Mouse (Mus musculus) limb, embryonic 13.5 days (tissue): ENCODE measurements around the gene AA467197. TPM values are rescaled to one million over a fixed set of nuclear protein-coding genes. Genes with fewer than 3 reads are reported as not detected.
A peak's percentile ranks its signal among the peaks of the same experiment; 100 is the strongest.

Source experiments
- ATAC-seq: fragments of 200-750 bp; cut with Nextera tagmentation; 2 replicates; pipeline ENCODE4 v1.8.0; 2017; ENCODE audit warnings: low read depth, moderate number of reproducible peaks, moderate TSS enrichment; ENCODE audit not compliant: low FRiP score
- H3K27ac ChIP-seq: fragments of 300-500 bp; sonication (generic); 2 replicates; pipeline ENCODE4 v1.5.1; 2015; ENCODE audit warnings: inconsistent platforms, mild to moderate bottlenecking, moderate library complexity
- H3K27me3 ChIP-seq: fragments of 300-500 bp; sonication (generic); 2 replicates; pipeline ENCODE4 v1.6.1; 2015; ENCODE audit warnings: mild to moderate bottlenecking, inconsistent platforms
- H3K36me3 ChIP-seq: fragments of 300-500 bp; sonication (generic); 2 replicates; pipeline ENCODE4 v1.6.1; 2015; ENCODE audit warnings: inconsistent platforms, mild to moderate bottlenecking, moderate library complexity
- H3K4me1 ChIP-seq: fragments of 300-500 bp; sonication (generic); 2 replicates; pipeline ENCODE4 v1.6.1; 2015; ENCODE audit warnings: inconsistent platforms
- H3K4me2 ChIP-seq: fragments of 300-500 bp; sonication (generic); replicated peaks from 2 replicates; pipeline ENCODE4 v1.6.1; 2015; ENCODE audit warnings: inconsistent platforms, mild to moderate bottlenecking, moderate library complexity
- H3K4me3 ChIP-seq: fragments of 300-500 bp; sonication (generic); 2 replicates; pipeline ENCODE4 v1.5.1; 2015; ENCODE audit warnings: moderate library complexity, mild to moderate bottlenecking, inconsistent platforms
- H3K9ac ChIP-seq: fragments of 300-500 bp; sonication (generic); 2 replicates; pipeline ENCODE4 v1.6.1; 2015; ENCODE audit warnings: mild to moderate bottlenecking, inconsistent platforms
- H3K9me3 ChIP-seq: fragments of 300-500 bp; sonication (generic); 2 replicates; pipeline ENCODE4 v1.6.1; 2016; ENCODE audit warnings: inconsistent platforms
- whole genome bisulfite sequencing: fragments of 180-500 bp; shearing (Covaris S2); methylation state at CpG from one replicate; pipeline ENCODE4 v1.1.7; 2015; 5-methylcytosine and 5-hydroxymethylcytosine counted together
- polyA plus RNA-seq: library from polyadenylated mRNA; unstranded; fragments of >200 nt; fragmentation: Nextera tagmentation; extraction: Ambion mirVana; gene quantifications from 2 replicates; pipeline ENCODE4 v1.2.1, GENCODE M21; 2015

AA467197 gene
- 0.62 TPM in 1 of 2 replicates, not detected in the other for polyA plus RNA-seq

DNA sequence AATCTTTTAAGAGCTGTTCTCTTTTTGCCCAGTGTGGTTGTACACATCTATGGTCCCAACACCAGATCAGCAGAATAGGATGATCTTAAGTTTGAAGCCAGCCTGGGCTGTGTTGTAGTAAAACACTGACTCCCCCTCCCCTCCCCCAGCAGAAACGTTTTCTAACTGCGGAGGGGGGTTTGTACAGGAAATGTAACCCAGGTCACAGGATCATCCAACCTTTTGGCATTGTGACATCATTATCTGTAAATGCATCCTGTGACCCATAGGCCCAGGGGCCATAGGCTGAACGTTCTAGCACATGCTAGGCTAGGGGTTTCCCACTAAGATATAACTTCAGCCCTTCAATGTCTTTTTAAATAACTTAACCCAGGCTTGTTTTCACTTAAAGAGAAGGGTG, at the start of gene AA467197:
AA467197 (plus strand) TSS at position 301 of the 400 bp plus-strand sequence.
- Histone ChIP-seq H3K27ac (no peak within 1 kb of the TSS), H3K4me1 (peaks cover 2% of the 10 kb centered on the region; the same call in 1 of the 2 replicates), H3K9ac (peak within 1 kb of the TSS; percentile 54), H3K4me3 (peak within 1 kb of the TSS; percentile 44), H3K36me3 (peaks cover 20% of the 10 kb centered on the region), H3K27me3 (peaks cover 26% of the 10 kb centered on the region), H3K4me2 (peak within 1 kb of the TSS; percentile 74), H3K9me3 (no peaks in the 10 kb centered on the region)
- ATAC-seq = no peak
- 47% methylated on average over 3 of the region's 3 CpGs for WGBS

DNA sequence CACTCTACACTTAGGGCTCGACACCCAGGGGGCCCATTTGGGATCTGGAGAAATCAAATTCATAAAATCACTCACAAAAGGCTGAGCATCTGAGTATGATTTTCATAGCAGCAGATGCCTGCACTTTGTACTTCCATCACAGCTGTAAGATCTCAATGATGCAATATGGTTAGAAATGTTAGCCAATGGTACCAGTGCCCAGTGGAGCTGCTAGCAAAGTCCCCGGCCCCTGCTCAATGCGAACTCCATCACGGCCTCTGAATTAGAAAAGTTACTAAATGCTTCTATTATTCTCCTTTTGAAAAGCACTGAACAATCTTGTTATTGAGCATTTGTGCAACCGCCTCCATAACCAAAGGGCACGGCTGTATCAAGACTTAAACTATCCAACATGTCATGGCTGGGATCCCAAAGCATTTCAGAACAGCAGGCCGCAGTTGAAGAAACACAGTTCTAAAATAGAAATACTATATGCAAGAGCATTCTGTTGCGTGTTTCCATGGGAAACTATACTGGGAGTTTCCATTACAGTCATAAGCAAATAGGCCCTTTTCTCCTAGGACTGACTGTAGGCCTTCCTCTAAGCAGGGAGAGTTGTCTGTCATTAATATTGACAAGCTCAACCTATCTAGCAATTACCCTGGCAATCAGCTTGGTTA, 48.8 kb upstream of the AA467197 start:
- Histone ChIP-seq H3K4me3 (no peak overlapping the region), H3K27me3 (no peaks in the 10 kb centered on the region), H3K27ac (no peak overlapping the region), H3K9ac (no peak overlapping the region), H3K4me2 (no peak overlapping the region), H3K36me3 (no peaks in the 10 kb centered on the region), H3K9me3 (no peaks in the 10 kb centered on the region), H3K4me1 (no peaks in the 10 kb centered on the region)
- WGBS = 82% methylated on average over 8 of the region's 8 CpGs
- no peak for ATAC-seq

DNA sequence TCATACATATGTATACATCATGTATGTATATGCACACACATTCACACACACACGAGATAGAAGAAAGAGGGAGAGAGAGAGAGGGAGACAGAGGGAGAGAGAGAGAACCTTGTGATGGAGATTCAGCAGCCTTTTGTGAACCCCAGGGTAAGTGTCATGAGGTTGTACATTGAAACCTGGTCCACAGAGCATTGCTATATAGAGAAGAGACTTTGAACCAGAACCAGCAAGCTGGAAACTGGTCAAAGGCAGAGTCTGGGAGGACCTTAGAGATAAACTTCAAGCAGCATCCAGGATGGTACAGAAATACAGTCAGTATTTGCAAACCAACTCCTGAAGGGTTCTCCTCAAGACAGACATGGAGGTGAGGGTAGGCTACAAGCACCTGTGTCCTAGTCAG, 46.4 kb upstream of the AA467197 start:
- no peak for ATAC-seq
- Histone ChIP-seq H3K9ac (no peak overlapping the region), H3K9me3 (no peaks in the 10 kb centered on the region), H3K4me3 (no peak overlapping the region), H3K27me3 (no peaks in the 10 kb centered on the region), H3K36me3 (no peaks in the 10 kb centered on the region), H3K27ac (no peak overlapping the region), H3K4me1 (no peaks in the 10 kb centered on the region), H3K4me2 (no peak overlapping the region)
- WGBS = 59% methylated on average over 1 of the region's 1 CpGs

DNA sequence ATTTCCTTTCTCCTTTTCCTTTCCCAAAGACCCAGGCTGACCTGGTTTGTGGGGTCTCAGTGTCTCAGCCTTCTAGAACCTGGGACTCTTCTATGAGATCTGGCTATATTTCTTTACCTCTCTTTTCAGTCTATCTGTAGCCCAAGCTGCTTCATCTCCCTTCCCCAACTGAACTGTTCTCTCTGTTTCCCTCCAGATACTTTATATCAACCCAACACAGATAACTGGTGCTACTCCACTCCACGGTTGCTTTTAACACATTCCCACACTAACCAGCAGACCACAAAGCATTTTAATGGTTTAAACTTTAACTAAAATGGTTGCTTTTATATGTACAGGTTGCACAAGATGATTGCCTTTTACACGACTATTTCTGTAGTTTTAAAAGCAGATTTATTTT, 45.6 kb upstream of the AA467197 start:
- no peak for ATAC-seq
- WGBS = 57% methylated on average over 2 of the region's 2 CpGs
- no peak overlapping the region for H3K4me2 ChIP-seq
- H3K4me3 ChIP-seq = no peak overlapping the region
- no peak overlapping the region for H3K9ac ChIP-seq
- H3K36me3 ChIP-seq = no peaks in the 10 kb centered on the region
- H3K27ac ChIP-seq = no peak overlapping the region
- H3K9me3 ChIP-seq = no peaks in the 10 kb centered on the region
- no peaks in the 10 kb centered on the region for H3K27me3 ChIP-seq
- H3K4me1 ChIP-seq = no peaks in the 10 kb centered on the region

DNA sequence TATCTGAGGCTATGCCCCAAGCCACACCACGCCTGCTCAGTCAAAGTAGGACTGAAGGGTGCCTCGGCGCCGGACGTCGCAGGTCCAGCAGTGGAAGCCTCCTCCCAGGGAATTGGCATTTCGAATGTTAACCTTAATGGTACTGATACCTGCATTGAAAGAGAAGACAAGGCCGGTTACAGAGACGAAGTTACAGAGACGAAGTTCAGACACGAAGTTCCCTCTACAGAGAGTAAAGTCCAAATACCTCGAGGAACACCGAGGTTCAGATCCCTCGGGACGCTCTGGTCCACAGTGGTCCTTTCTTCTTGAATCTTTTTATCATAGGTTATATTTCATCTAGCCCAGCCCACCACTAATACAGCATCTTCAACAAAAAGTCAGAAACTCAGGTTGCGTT, 41.3 kb upstream of the AA467197 start:
- Histone ChIP-seq H3K36me3 (no peaks in the 10 kb centered on the region), H3K4me2 (no peak overlapping the region), H3K27ac (no peak overlapping the region), H3K9ac (no peak overlapping the region), H3K4me1 (no peaks in the 10 kb centered on the region), H3K27me3 (no peaks in the 10 kb centered on the region), H3K4me3 (no peak overlapping the region), H3K9me3 (no peaks in the 10 kb centered on the region)
- 91% methylated on average over 16 of the region's 16 CpGs for WGBS
- no peak for ATAC-seq

DNA sequence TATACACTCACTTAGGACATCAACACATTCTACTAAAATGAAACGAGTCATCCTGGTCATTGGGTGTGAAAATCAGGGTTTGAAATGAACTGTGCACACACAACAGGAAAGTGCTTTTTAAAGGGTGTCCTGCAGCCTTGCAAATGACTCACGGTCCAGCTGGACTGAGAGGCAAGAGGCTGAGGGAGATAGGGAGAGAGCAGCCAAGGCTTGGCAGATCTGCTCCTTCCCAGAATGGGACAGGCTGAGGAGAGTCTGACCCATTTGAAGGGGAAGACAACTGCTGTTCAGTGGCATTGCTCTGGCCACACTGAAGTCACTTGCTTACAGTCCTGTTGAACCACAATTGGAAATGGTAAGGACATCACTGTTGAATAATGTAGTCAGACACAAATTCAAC, 37.0 kb upstream of the AA467197 start:
- WGBS = 73% methylated on average over 2 of the region's 2 CpGs
- H3K4me1 ChIP-seq = no peaks in the 10 kb centered on the region
- no peak overlapping the region for H3K4me2 ChIP-seq
- no peaks in the 10 kb centered on the region for H3K9me3 ChIP-seq
- H3K4me3 ChIP-seq = no peak overlapping the region
- H3K36me3 ChIP-seq = no peaks in the 10 kb centered on the region
- H3K27me3 ChIP-seq = no peaks in the 10 kb centered on the region
- no peak overlapping the region for H3K27ac ChIP-seq
- no peak for ATAC-seq
- H3K9ac ChIP-seq = no peak overlapping the region

DNA sequence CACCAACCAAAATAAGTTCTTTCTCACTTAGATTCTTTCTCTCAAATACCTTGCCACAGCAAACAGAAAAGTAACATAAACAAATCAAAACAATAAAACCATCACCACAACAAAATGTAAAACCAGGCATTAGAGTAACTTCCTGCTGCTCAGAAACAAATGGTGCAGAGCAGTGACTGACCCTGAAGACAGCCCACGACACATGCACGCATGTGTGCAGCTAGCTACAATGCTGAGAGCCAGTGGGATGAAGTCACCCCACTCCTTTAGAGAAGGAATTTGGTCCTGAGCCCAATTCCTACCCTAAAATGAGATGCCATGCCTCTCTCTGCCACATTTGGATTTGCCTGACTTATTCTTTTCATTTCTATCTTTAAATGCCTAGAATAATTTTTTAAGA, 35.4 kb upstream of the AA467197 start:
- no peak overlapping the region for H3K27ac ChIP-seq
- H3K9me3 ChIP-seq = no peaks in the 10 kb centered on the region
- no peaks in the 10 kb centered on the region for H3K27me3 ChIP-seq
- WGBS = 78% methylated on average over 2 of the region's 2 CpGs
- no peak overlapping the region for H3K4me2 ChIP-seq
- H3K4me3 ChIP-seq = no peak overlapping the region
- H3K4me1 ChIP-seq = no peaks in the 10 kb centered on the region
- ATAC-seq = no peak
- H3K9ac ChIP-seq = no peak overlapping the region
- H3K36me3 ChIP-seq = no peaks in the 10 kb centered on the region

DNA sequence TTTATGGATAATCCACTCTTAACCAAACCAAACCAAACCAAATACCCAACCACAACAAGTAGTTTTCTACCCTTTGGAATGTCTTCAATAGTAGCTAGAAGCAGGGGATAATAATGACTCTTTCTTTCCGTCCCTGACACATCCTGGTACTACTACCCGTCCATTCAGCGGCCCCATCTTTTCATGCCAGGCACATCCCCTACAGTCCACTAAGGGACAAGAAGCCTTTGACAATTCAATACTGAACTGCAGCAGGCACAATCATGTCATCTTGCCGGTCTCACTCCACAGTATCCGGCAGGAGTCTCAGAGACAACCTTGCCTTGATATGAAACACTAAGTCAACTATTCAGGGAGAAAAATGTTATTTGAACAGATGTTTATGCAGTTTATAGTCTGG, 31.0 kb upstream of the AA467197 start:
- Histone ChIP-seq H3K4me2 (no peak overlapping the region), H3K36me3 (no peaks in the 10 kb centered on the region), H3K27ac (no peak overlapping the region), H3K4me3 (no peak overlapping the region), H3K9me3 (no peaks in the 10 kb centered on the region), H3K9ac (no peak overlapping the region), H3K27me3 (peaks cover 10% of the 10 kb centered on the region), H3K4me1 (peaks cover 2% of the 10 kb centered on the region; the same call in 1 of the 2 replicates)
- 83% methylated on average over 5 of the region's 5 CpGs for WGBS
- no peak for ATAC-seq

DNA sequence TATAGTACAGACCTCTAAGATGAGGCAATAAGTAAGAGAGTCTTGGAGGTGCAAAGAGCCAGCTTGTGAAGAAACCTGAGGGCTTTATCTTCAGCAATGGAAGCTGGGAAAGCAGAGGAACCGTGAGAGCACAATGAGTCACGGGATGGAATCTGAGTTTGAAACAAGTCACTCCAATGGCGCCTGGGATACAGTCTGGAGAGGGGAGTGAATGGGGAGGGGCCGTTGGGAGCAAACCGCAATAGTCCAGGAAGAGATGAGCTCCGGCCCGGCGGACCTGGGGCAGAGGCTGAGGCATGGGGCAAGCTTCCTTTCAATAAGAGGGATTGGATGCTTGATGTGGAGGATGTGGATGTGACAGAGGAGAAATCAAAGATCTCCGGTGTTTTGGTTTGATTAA, 28.0 kb upstream of the AA467197 start:
- Histone ChIP-seq H3K27ac (no peak overlapping the region), H3K4me3 (no peak overlapping the region), H3K4me1 (peaks cover 7% of the 10 kb centered on the region; the same call in 1 of the 2 replicates), H3K27me3 (peaks cover 25% of the 10 kb centered on the region), H3K4me2 (no peak overlapping the region), H3K9ac (no peak overlapping the region), H3K36me3 (no peaks in the 10 kb centered on the region), H3K9me3 (no peaks in the 10 kb centered on the region)
- ATAC-seq = no peak
- WGBS = 77% methylated on average over 9 of the region's 9 CpGs

DNA sequence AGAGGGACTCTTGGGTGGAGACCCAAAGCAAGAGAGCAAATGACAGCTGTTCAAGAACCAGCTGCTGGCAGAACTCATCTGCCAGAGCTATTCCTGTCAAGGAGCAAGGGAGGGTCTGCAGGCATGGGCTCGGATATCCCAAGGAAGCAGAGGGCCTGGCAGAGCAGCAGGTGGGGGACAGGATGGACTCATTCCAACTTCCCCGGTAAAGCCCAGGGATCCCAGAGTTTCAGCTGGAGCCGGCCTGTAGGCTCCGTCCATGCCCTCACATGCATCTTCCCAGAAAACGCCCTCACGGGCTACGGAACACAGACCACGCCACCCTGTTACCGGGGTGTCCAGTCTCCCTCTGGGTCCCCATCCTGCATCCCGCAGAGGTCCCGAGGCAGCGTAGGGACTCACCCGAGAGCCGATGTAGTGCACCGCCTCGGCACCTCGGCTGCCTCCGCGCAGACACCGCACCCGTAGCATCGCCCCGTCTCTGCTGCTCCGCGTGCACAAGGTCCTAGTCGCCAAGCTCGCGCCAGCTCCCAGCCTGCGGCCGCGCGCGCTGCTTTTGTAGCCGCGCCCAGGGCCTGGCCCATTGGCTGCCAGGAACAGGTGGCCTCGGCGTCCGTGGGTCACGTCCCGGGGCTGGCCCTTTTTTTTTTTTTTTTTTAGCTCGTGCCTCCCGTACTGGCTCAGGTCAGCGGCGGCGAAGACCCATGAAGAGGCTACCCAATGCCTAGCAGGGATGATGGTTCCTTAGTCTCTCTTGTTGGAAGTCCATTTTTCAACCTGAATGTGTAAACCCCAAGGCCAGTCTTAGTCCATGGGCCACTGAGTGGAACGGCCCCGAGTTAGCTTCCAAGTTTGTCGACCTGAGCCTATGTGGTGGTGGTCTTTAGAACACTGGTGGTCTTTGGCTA, 25.8 kb upstream of the AA467197 start, which contains the start of gene Gatm:
Gatm (minus strand) TSS at position 558 of the 908 bp plus-strand sequence.
- H3K4me2 ChIP-seq = peak within 1 kb of the TSS; percentile 92
- peaks cover 7% of the 10 kb centered on the region; the same call in 1 of the 2 replicates for H3K4me1 ChIP-seq
- ATAC-seq = peak; percentile 94
- no peak within 1 kb of the TSS; the same call in 1 of the 2 replicates for H3K27ac ChIP-seq
- peak within 1 kb of the TSS; percentile 69 for H3K9ac ChIP-seq
- H3K36me3 ChIP-seq = no peaks in the 10 kb centered on the region
- no peaks in the 10 kb centered on the region for H3K9me3 ChIP-seq
- H3K4me3 ChIP-seq = peak within 1 kb of the TSS; percentile 54
- 3% methylated on average over 48 of the region's 48 CpGs for WGBS
- peaks cover 25% of the 10 kb centered on the region for H3K27me3 ChIP-seq

DNA sequence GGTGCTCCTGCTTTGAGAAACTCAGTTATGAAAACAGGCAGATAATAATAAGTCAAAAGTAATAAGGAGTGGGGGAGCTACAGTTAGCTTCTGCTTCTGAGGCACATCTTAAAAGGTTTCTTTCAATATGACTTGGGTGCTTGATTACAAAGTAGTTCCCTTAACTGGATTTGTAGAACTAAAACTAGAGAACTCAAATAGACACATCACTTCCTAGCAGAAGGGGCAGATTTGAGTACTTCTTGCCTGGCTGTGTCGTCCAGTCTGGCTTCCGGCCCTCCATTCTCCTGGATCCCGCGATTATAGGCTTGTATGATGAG, 25.2 kb upstream of the AA467197 start:
- Histone ChIP-seq H3K4me3 (peak overlapping the region; percentile 54; the same call in 1 of the 2 replicates), H3K4me2 (peak overlapping the region; percentile 92)

DNA sequence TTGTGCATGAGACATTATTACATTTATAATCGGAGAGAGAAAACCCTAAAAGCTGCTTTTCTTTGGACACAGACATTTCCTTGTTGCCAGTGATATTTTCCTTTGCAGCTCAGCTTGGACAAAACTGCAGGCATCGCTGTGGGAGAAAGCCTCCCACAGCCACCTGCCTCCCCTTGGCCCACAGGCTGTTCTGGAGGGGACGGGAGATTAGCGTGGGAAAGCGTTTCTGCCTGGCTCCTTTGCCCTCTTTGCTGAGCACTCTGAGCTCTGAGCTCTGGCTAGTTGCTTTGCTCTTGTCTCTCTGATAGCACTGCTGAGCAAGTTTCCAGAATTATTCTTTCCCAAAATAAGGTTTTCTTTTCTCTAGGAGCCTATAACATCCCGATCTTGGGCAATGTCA, 20.5 kb upstream of the AA467197 start:
- Histone ChIP-seq H3K27me3 (peaks cover 12% of the 10 kb centered on the region), H3K4me2 (no peak overlapping the region), H3K4me1 (peaks cover 2% of the 10 kb centered on the region; the same call in 1 of the 2 replicates), H3K9me3 (no peaks in the 10 kb centered on the region), H3K4me3 (no peak overlapping the region), H3K27ac (no peak overlapping the region), H3K36me3 (no peaks in the 10 kb centered on the region), H3K9ac (no peak overlapping the region)
- no peak for ATAC-seq
- WGBS = 74% methylated on average over 6 of the region's 6 CpGs

More for the DNA sequence above, 25.2 kb upstream of the AA467197 start:
- Histone ChIP-seq H3K27me3 (peaks cover 25% of the 10 kb centered on the region), H3K9ac (no peak overlapping the region), H3K36me3 (no peaks in the 10 kb centered on the region), H3K9me3 (no peaks in the 10 kb centered on the region), H3K27ac (no peak overlapping the region), H3K4me1 (peaks cover 7% of the 10 kb centered on the region; the same call in 1 of the 2 replicates)
- ATAC-seq = no peak
- WGBS = 83% methylated on average over 4 of the region's 4 CpGs
